12 mouse cellular contexts compared by ENCODE assay signal in the genomic region with DNA sequence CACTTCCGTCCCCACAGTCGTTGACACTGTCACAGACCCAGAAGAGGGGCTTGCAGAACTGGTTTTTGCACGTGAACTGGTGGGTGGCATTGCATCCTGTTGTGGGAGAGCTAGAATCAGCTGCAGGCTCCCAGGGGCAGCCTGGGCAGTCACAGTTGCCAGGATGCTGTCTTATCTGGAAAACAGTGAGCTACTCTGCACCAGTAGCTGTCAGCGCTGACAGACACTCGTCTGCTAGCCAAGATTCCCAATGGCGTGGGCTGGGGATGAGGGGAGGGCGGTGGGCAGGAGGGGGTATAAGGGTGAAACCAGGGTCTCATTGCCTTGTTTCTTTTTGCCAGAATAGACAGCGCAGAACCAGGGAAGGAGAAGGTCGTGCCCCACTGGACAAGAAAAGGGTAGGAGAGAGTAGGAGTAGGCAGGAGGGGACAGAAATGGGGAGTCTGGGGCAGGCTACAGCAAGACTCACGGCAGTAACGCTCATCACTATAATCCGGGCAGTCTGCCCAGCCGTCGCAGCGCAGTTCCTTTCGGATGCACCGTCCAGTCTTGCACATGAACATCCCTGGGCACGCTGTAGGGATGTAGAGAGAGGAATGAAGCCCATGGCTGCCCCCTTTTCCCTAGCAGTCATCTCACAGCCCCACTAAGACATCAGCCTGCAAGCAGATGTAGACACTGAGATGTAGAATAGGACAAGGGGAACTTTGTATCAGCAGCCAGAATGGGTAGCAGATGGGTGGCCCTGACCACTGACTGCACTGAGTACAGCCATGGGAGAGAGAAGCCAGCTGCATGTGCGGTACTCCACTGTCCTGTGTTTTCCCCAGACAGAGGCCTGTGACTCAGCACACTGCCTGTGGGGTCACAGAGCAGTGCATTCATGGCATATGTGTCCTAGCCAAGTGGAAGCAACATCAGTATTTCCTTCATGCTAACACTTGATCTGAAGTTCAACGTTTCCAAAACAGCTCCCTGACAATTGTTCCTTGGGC. TPM values are rescaled to one million over a fixed set of nuclear protein-coding genes. Genes with fewer than 3 reads are reported as not detected.
DNase-seq lines count a peak whose midpoint lies in the region; ATAC-seq and TF ChIP-seq lines count a peak whose summit lies in the region.
"Had no signal": no experiment of that assay in that cellular context is flagged by ENCODE, and none has a peak within 500 bp of the region (broad histone marks: within the 10 kb centered on the region; RNA-seq: fewer than 3 reads in every experiment).

No protein-coding gene starts in this region.

- H3K27ac ChIP-seq in forebrain, embryonic 16.5 days (ENCODE audit: low read length) = no peak overlapping the region
- H3K27ac ChIP-seq in forebrain, embryonic 10.5 days = no peak overlapping the region
- no peak overlapping the region for H3K27ac ChIP-seq in hindbrain, embryonic 14.5 days
- no peak overlapping the region for H3K27ac ChIP-seq in hindbrain, embryonic 12.5 days
- H3K27ac ChIP-seq in lung, embryonic 14.5 days (ENCODE audit: low read depth) = no peak overlapping the region

- H3K4me2 ChIP-seq in forebrain, embryonic 16.5 days (ENCODE audit: low read length) = no peak overlapping the region
- no peak overlapping the region for H3K4me2 ChIP-seq in hindbrain, embryonic 14.5 days (replicated peaks)
- no peak overlapping the region for H3K4me2 ChIP-seq in hindbrain, embryonic 12.5 days (replicated peaks)
- no peak overlapping the region for H3K4me2 ChIP-seq in lung, embryonic 14.5 days
- H3K4me2 ChIP-seq: liver, embryonic 11.5 days had no signal

- no peaks in the 10 kb centered on the region for H3K36me3 ChIP-seq in forebrain, embryonic 16.5 days (ENCODE audit: control insufficient read depth, insufficient read depth)
- H3K36me3 ChIP-seq in forebrain, embryonic 10.5 days (replicated peaks) = no peaks in the 10 kb centered on the region
- H3K36me3 ChIP-seq in hindbrain, embryonic 14.5 days (replicated peaks; ENCODE audit: control insufficient read depth, insufficient read depth) = no peaks in the 10 kb centered on the region
- no peaks in the 10 kb centered on the region for H3K36me3 ChIP-seq in hindbrain, embryonic 12.5 days
- no peaks in the 10 kb centered on the region for H3K36me3 ChIP-seq in lung, embryonic 14.5 days (ENCODE audit: insufficient read depth)

- no peaks in the 10 kb centered on the region for H3K27me3 ChIP-seq in forebrain, embryonic 16.5 days (replicated peaks; ENCODE audit: control insufficient read depth, insufficient read depth, low read length)
- H3K27me3 ChIP-seq in forebrain, embryonic 10.5 days (ENCODE audit: poor library complexity, severe bottlenecking) = no peaks in the 10 kb centered on the region
- no peaks in the 10 kb centered on the region for H3K27me3 ChIP-seq in hindbrain, embryonic 14.5 days (ENCODE audit: control insufficient read depth, insufficient read depth, low read length)
- no peaks in the 10 kb centered on the region for H3K27me3 ChIP-seq in hindbrain, embryonic 12.5 days
- H3K27me3 ChIP-seq in lung, embryonic 14.5 days (ENCODE audit: insufficient read depth, low read length) = no peaks in the 10 kb centered on the region

- peak; percentile 36; the same call in 1 of the 2 replicates for ATAC-seq in forebrain, embryonic 16.5 days
- peak; percentile 51; the same call in 1 of the 2 replicates for ATAC-seq in hindbrain, embryonic 14.5 days (ENCODE audit: low FRiP score)
- no peak for ATAC-seq in hindbrain, embryonic 12.5 days (ENCODE audit: low FRiP score)
- ATAC-seq in lung, embryonic 14.5 days (ENCODE audit: insufficient read depth) = no peak; the same call in 1 of the 2 replicates

- H3K4me1 ChIP-seq in forebrain, embryonic 16.5 days (replicated peaks; ENCODE audit: control insufficient read depth, insufficient read depth, low read length) = peaks cover 3% of the 10 kb centered on the region; the same call in 1 of the 2 replicates
- H3K4me1 ChIP-seq in forebrain, embryonic 10.5 days = no peaks in the 10 kb centered on the region
- no peaks in the 10 kb centered on the region for H3K4me1 ChIP-seq in hindbrain, embryonic 14.5 days (replicated peaks; ENCODE audit: control insufficient read depth, insufficient read depth, low read length)
- no peaks in the 10 kb centered on the region for H3K4me1 ChIP-seq in hindbrain, embryonic 12.5 days
- 0 out of 2 replicates have a peak, but pooled peaks cover 3% of the 10 kb centered on the region for H3K4me1 ChIP-seq in lung, embryonic 14.5 days (ENCODE audit: insufficient read depth)

- TF ChIP-seq CTCF in lung, embryonic 14.5 days (IDR thresholded peaks at IDR 0.05; ENCODE audit: low read depth) = no peak

- H3K9ac ChIP-seq in forebrain, embryonic 16.5 days (replicated peaks; ENCODE audit: low read depth, low read length) = no peak overlapping the region
- H3K9ac ChIP-seq in hindbrain, embryonic 14.5 days = no peak overlapping the region
- no peak overlapping the region for H3K9ac ChIP-seq in hindbrain, embryonic 12.5 days
- no peak overlapping the region for H3K9ac ChIP-seq in lung, embryonic 14.5 days

- H3K4me3 ChIP-seq in forebrain, embryonic 16.5 days (replicated peaks; ENCODE audit: low read length) = no peak overlapping the region
- no peak overlapping the region for H3K4me3 ChIP-seq in forebrain, embryonic 10.5 days
- H3K4me3 ChIP-seq in hindbrain, embryonic 14.5 days (replicated peaks; ENCODE audit: low read length) = no peak overlapping the region
- no peak overlapping the region for H3K4me3 ChIP-seq in hindbrain, embryonic 12.5 days
- H3K4me3 ChIP-seq in lung, embryonic 14.5 days (ENCODE audit: low read depth, low read length) = no peak overlapping the region

- H3K9me3 ChIP-seq in forebrain, embryonic 16.5 days (ENCODE audit: control insufficient read depth, low read length) = no peaks in the 10 kb centered on the region
- H3K9me3 ChIP-seq in forebrain, embryonic 10.5 days = no peaks in the 10 kb centered on the region; the same call in 1 of the 2 replicates
- H3K9me3 ChIP-seq in hindbrain, embryonic 14.5 days (ENCODE audit: control insufficient read depth, low read length) = no peaks in the 10 kb centered on the region
- no peaks in the 10 kb centered on the region for H3K9me3 ChIP-seq in hindbrain, embryonic 12.5 days (replicated peaks)
- H3K9me3 ChIP-seq in lung, embryonic 14.5 days (ENCODE audit: low read depth, low read length) = no peaks in the 10 kb centered on the region

- WGBS in forebrain, embryonic 16.5 days = 67% methylated on average over 20 of the region's 20 CpGs
- WGBS in forebrain, embryonic 10.5 days = 89% methylated on average over 20 of the region's 20 CpGs
- WGBS in hindbrain, embryonic 14.5 days = 73% methylated on average over 20 of the region's 20 CpGs
- 82% methylated on average over 20 of the region's 20 CpGs for WGBS in hindbrain, embryonic 12.5 days
- WGBS in lung, embryonic 14.5 days = 73% methylated on average over 20 of the region's 20 CpGs

- no peak for DNase-seq in forebrain, embryonic 10.5 days (ENCODE audit: extremely low spot score, low spot score)
- DNase-seq in hindbrain, embryonic 14.5 days (ENCODE audit: low spot score) = no peak
- peak; percentile 30 for DNase-seq in lung, embryonic 14.5 days
- no peak for DNase-seq in lung, adult 18-20 months
- peak; percentile 50 for DNase-seq in Muller cell, postnatal 12 days (ENCODE audit: inconsistent ontology term)
- no peak for DNase-seq in adrenal gland, postnatal 14 days
- DNase-seq: B cell, adult 2 months; cerebellum, adult 8-10 months; gastrocnemius, postnatal 10 days had no signal

RNA-seq across cellular contexts. Expression of a gene that starts 34.3 kb away (rescaled TPM):
- polyA plus RNA-seq in forebrain, embryonic 16.5 days (2015; fragmentation: Nextera tagmentation; extraction: Ambion mirVana) = 0.63 and 0.73 TPM in 2 replicates
- polyA plus RNA-seq in forebrain, embryonic 10.5 days (2016; fragmentation: Nextera tagmentation; extraction: Ambion mirVana) = 4.3 and 6.2 TPM in 2 replicates
- 0.37 and 0.43 TPM in 2 replicates for polyA plus RNA-seq in hindbrain, embryonic 14.5 days (2014; fragmentation: Nextera tagmentation; extraction: Ambion mirVana)
- 3.6 and 7.1 TPM in 2 replicates for polyA plus RNA-seq in hindbrain, embryonic 12.5 days (2016; fragmentation: Nextera tagmentation; extraction: Ambion mirVana)
- 35.5 and 42.1 TPM in 2 replicates for polyA plus RNA-seq in lung, embryonic 14.5 days (2014; fragmentation: Nextera tagmentation; extraction: Ambion mirVana)
- 0.70 and 1.8 TPM in 2 replicates for total RNA-seq in adrenal gland, postnatal 14 days (2021)

Comparison
In these comparisons a context has a peak if more than half of its experiments do, and no peak if none do; other contexts are left out.
1. ATAC-seq: peak in forebrain, embryonic 16.5 days (single experiment) and hindbrain, embryonic 14.5 days (single experiment); none in hindbrain, embryonic 12.5 days (single experiment) and lung, embryonic 14.5 days (single experiment).
2. DNase-seq: peak in lung, embryonic 14.5 days (single experiment) and Muller cell, postnatal 12 days (single experiment); none in forebrain, embryonic 10.5 days (single experiment), hindbrain, embryonic 14.5 days (single experiment), lung, adult 18-20 months (0 of 2) and adrenal gland, postnatal 14 days (single experiment).